Mouse (Mus musculus) brain, embryonic 14.5 days (tissue): Measurements from ENCODE around the gene Robo4.

Source experiments
- CTCF ChIP-seq: fragments of 200-500 bp; IDR thresholded peaks from 2 replicates; pipeline ENCODE4 v1.5.1; 2012; ENCODE audit warnings: inconsistent platforms, mild to moderate bottlenecking, moderate library complexity, borderline replicate concordance; ENCODE audit not compliant: insufficient read depth, insufficient read length; ENCODE audit errors: extremely low read depth
- POLR2A ChIP-seq: fragments of 200-500 bp; IDR thresholded peaks from 2 replicates; pipeline ENCODE4 v1.6.1; 2012; ENCODE audit warnings: mild to moderate bottlenecking, inconsistent platforms, borderline replicate concordance; ENCODE audit not compliant: poor library complexity, insufficient read depth, insufficient read length, severe bottlenecking; ENCODE audit errors: extremely low read depth

GRCm38 (mm10) chr9:37400585-37400984 is 1.1 kb upstream of the Robo4 start:
- TF ChIP-seq CTCF (no peak), POLR2A (no peak)
